Mouse (Mus musculus): ENCODE measurements at regions not wholly inside any gene's neighbourhood (a gene's known extent, or its start where the extent isn't known, plus 50 kb on each side); places are given as distances from the start of the nearest gene placed in this dataset.

DNA sequence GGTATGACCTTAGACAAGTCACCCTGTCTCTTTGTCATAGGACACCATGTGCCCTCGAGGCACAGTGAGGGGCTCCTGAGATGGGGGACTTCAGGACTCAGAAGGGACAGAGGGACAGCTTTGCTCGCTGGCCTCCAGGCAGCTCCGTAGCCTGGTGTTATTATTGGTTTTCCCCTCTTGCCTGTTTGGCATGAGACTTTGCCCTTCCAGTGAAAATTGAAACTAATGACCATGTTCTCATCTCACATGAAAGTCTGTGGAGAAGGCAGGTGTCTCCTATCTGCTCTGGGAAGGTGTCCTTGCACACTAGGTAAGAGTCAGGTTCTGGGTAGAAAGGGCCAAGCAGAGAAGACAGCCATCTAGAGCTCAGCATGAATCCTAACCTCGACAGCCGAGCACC, 80.3 kb upstream of the 1600014C23Rik start:
- no peak overlapping the region for H3K9ac ChIP-seq (ENCODE audit: insufficient read depth, low read depth)

DNA sequence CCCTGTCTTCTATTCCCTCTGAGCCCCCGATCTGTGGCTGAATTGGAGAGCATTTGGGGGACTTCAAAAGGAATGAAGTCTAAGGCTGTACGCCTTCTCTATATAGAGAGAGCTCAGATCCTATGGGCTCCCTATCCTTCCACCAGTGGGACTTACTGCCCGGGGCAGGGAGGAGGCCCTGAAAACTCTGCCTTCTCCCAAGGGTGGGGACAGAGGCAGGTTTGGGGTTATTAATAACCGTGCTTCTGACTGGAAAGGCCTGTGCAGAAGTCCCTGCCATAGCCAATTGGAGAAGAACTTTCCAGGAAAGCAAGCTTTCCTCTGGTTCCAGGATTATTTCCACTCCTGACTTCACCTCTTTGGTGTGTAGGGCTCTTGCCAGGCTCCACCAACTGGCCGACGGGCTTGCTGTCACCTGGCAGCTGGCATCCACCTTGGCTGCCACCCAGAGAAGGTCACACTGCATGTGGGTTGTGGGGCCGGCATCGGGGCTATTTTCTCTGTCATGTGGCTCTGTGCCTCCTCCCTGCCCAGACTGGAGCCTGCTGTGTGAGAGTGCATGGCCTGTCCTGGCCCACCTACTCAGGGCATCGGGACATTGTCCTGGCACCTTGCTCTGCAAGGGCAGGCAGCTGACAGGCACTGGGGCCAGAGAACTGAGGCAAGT, 78.8 kb upstream of the 1600014C23Rik start:
- Histone ChIP-seq H3K9ac (ENCODE audit: insufficient read depth, low read depth) (no peak overlapping the region), H3K9me3 (replicated peaks; ENCODE audit: low read length) (peaks cover 4% of the 10 kb centered on the region), H3K4me3 (replicated peaks in 1 of 3; ENCODE audit: low read depth in 2 of 3, low read length in 2 of 3, poor library complexity in 1 of 3) (no peak overlapping the region), H3K36me3 (replicated peaks in 1 of 2; ENCODE audit: control insufficient read depth in 1 of 2, insufficient read depth in 1 of 2, low read length in 1 of 2) (no peaks in the 10 kb centered on the region), H3K4me1 (ENCODE audit: control insufficient read depth in 1 of 2, insufficient read depth in 2 of 2) (peaks cover 8 to 9% of the 10 kb centered on the region in 2 experiments), H3K79me2 (replicated peaks; ENCODE audit: control insufficient read depth, extremely low read depth, insufficient read depth, poor library complexity, severe bottlenecking) (no peaks in the 10 kb centered on the region), H3K27me3 (replicated peaks) (peaks cover 87% of the 10 kb centered on the region), H3K4me2 (ENCODE audit: insufficient read depth, low read depth, poor library complexity, severe bottlenecking) (no peak overlapping the region), H3K27ac (ENCODE audit: insufficient read depth, low read depth) (no peak overlapping the region)
- no peak for DNase-seq (ENCODE audit: extremely low read depth)
- TF ChIP-seq ZMIZ1 (IDR thresholded peaks at IDR 0.05; ENCODE audit: low read depth, low read length) (no peak), CTCF (conservative IDR thresholded peaks at IDR 0.05 in 1 of 2, IDR thresholded peaks at IDR 0.05 in 1 of 2; ENCODE audit: low read depth in 2 of 2, low read length in 2 of 2) (no peak), TBP (conservative IDR thresholded peaks at IDR 0.05; ENCODE audit: low read depth, low read length) (no peak), ETS1 (conservative IDR thresholded peaks at IDR 0.05; ENCODE audit: low read depth, low read length) (no peak)
- dilution Hi-C loops (cut with MboI; ENCODE audit: extremely low pct_ligation_motif_present, extremely low pct_unique_long_range_greater_than_20kb, low sequenced_read_pairs) (no loop called here), in situ Hi-C loops (cut with MboI; ENCODE audit: low pct_ligation_motif_present, low pct_unique_long_range_greater_than_20kb, low sequenced_read_pairs) (no loop called here)

More for the DNA sequence above, 80.3 kb upstream of the 1600014C23Rik start:
- Histone ChIP-seq H3K36me3 (replicated peaks in 1 of 2; ENCODE audit: control insufficient read depth in 1 of 2, insufficient read depth in 1 of 2, low read length in 1 of 2) (no peaks in the 10 kb centered on the region), H3K27ac (ENCODE audit: insufficient read depth, low read depth) (no peak overlapping the region), H3K4me1 (ENCODE audit: control insufficient read depth in 1 of 2, insufficient read depth in 2 of 2) (peaks cover 8 to 9% of the 10 kb centered on the region in 2 experiments), H3K27me3 (replicated peaks) (peaks cover 93% of the 10 kb centered on the region), H3K4me2 (ENCODE audit: insufficient read depth, low read depth, poor library complexity, severe bottlenecking) (no peak overlapping the region), H3K79me2 (replicated peaks; ENCODE audit: control insufficient read depth, extremely low read depth, insufficient read depth, poor library complexity, severe bottlenecking) (no peaks in the 10 kb centered on the region), H3K9me3 (replicated peaks; ENCODE audit: low read length) (peaks cover 4% of the 10 kb centered on the region), H3K4me3 (replicated peaks in 1 of 3; ENCODE audit: low read depth in 2 of 3, low read length in 2 of 3, poor library complexity in 1 of 3) (no peak overlapping the region)
- in situ Hi-C loops (cut with MboI; ENCODE audit: low pct_ligation_motif_present, low pct_unique_long_range_greater_than_20kb, low sequenced_read_pairs) (no loop called here), dilution Hi-C loops (cut with MboI; ENCODE audit: extremely low pct_ligation_motif_present, extremely low pct_unique_long_range_greater_than_20kb, low sequenced_read_pairs) (no loop called here)
- TF ChIP-seq USF2 (conservative IDR thresholded peaks at IDR 0.05; ENCODE audit: low read depth, low read length) (no peak), ELF1 (IDR thresholded peaks at IDR 0.05; ENCODE audit: low read depth, low read length) (no peak), IRF4 (IDR thresholded peaks at IDR 0.05; ENCODE audit: low read depth, low read length) (no peak), MAFK (IDR thresholded peaks at IDR 0.05; ENCODE audit: insufficient replicate concordance, low read length) (no peak), RAD21 (IDR thresholded peaks at IDR 0.05; ENCODE audit: low read depth, low read length) (no peak), MAX (IDR thresholded peaks at IDR 0.05; ENCODE audit: low read length) (no peak), KAT2A (IDR thresholded peaks at IDR 0.05; ENCODE audit: insufficient replicate concordance, low read length) (no peak), PAX5 (IDR thresholded peaks at IDR 0.05; ENCODE audit: low read length) (no peak), SMC3 (IDR thresholded peaks at IDR 0.05; ENCODE audit: low read depth, low read length) (no peak), ZMIZ1 (IDR thresholded peaks at IDR 0.05; ENCODE audit: low read depth, low read length) (no peak), CTCF (conservative IDR thresholded peaks at IDR 0.05 in 1 of 2, IDR thresholded peaks at IDR 0.05 in 1 of 2; ENCODE audit: low read depth in 2 of 2, low read length in 2 of 2) (no peak), ZC3H11A (IDR thresholded peaks at IDR 0.05; ENCODE audit: low read depth, low read length) (no peak), GABPA (IDR thresholded peaks at IDR 0.05; ENCODE audit: insufficient replicate concordance, low read depth, low read length) (no peak), ZNF384 (IDR thresholded peaks at IDR 0.05; ENCODE audit: low read depth, low read length) (no peak), UBTF (IDR thresholded peaks at IDR 0.05; ENCODE audit: low read depth, low read length) (no peak)
- no peak for DNase-seq (ENCODE audit: extremely low read depth)

Data from CH12.LX (cell line).